Mouse (Mus musculus) neural tube, embryonic 12.5 days (tissue): Measurements from ENCODE around the gene Ccdc113. TPM values are rescaled to one million over a fixed set of nuclear protein-coding genes. Genes with fewer than 3 reads are reported as not detected.

Experiments used
- ATAC-seq: fragments of 200-750 bp; cut with Nextera tagmentation; 2 replicates; pipeline ENCODE4 v1.8.0; 2017; ENCODE audit warnings: low read depth, mild to moderate bottlenecking, moderate TSS enrichment, moderate library complexity; ENCODE audit not compliant: low FRiP score
- H3K27ac ChIP-seq: fragments of 300-500 bp; sonication (generic); 2 replicates; pipeline ENCODE4 v1.5.1; 2016
- H3K27me3 ChIP-seq: fragments of 300-500 bp; sonication (generic); replicated peaks from 2 replicates; pipeline ENCODE4 v1.6.1; 2016; ENCODE audit warnings: mild to moderate bottlenecking
- H3K36me3 ChIP-seq: fragments of 300-500 bp; sonication (generic); 2 replicates; pipeline ENCODE4 v1.6.1; 2016; ENCODE audit warnings: mild to moderate bottlenecking
- H3K4me1 ChIP-seq: fragments of 300-500 bp; sonication (generic); 2 replicates; pipeline ENCODE4 v1.6.1; 2016
- H3K4me2 ChIP-seq: fragments of 300-500 bp; sonication (generic); replicated peaks from 2 replicates; pipeline ENCODE4 v1.6.1; 2016; ENCODE audit warnings: mild to moderate bottlenecking
- H3K4me3 ChIP-seq: fragments of 300-500 bp; sonication (generic); 2 replicates; pipeline ENCODE4 v1.5.1; 2016
- H3K9ac ChIP-seq: fragments of 300-500 bp; sonication (generic); 2 replicates; pipeline ENCODE4 v1.6.1; 2016; ENCODE audit warnings: mild to moderate bottlenecking
- H3K9me3 ChIP-seq: fragments of 300-500 bp; sonication (generic); 2 replicates; pipeline ENCODE4 v1.6.1; 2016; ENCODE audit warnings: mild to moderate bottlenecking
- WGBS: fragments of 180-500 bp; shearing (Covaris S2); methylation state at CpG from one replicate; pipeline ENCODE4 v1.1.7; 2016; 5-methylcytosine and 5-hydroxymethylcytosine counted together
- polyA plus RNA-seq: library from polyadenylated mRNA; unstranded; fragments of >200 nt; fragmentation: Nextera tagmentation; extraction: Ambion mirVana; gene quantifications from 2 replicates; pipeline ENCODE4 v1.2.1, GENCODE M21; 2016

Gene Ccdc113
- polyA plus RNA-seq, 1 experiment from 2014 or later: 0.20 TPM

DNA sequence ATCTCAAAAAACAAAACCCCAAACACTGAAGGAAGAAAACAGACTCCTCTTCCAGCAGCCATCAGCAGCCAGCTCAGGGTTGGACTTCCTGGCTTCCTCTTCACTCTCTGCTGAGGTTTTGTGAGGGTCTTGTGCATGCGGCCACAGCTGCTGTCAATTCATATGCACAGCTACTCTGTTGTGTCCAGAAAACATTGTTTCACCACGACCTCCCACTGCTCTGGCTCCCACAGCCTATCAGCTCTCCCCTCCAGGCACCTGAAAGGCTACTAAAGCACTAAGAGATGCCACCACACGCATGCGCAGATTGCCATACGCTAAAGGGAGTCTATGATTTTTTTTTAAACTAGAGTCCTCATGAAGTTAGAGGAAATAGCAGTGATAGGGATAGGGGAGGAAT, 29.1 kb upstream of the Ccdc113 start:
- H3K36me3 ChIP-seq: no peaks in the 10 kb centered on the region
- ATAC-seq: no peak
- WGBS: 67% methylated on average over 5 of the region's 5 CpGs
- H3K27me3 ChIP-seq: no peaks in the 10 kb centered on the region
- H3K4me1 ChIP-seq: no peaks in the 10 kb centered on the region
- H3K4me2 ChIP-seq: no peak overlapping the region
- no peak overlapping the region for H3K4me3 ChIP-seq
- H3K9me3 ChIP-seq: no peaks in the 10 kb centered on the region
- H3K9ac ChIP-seq: no peak overlapping the region
- H3K27ac ChIP-seq: no peak overlapping the region

DNA sequence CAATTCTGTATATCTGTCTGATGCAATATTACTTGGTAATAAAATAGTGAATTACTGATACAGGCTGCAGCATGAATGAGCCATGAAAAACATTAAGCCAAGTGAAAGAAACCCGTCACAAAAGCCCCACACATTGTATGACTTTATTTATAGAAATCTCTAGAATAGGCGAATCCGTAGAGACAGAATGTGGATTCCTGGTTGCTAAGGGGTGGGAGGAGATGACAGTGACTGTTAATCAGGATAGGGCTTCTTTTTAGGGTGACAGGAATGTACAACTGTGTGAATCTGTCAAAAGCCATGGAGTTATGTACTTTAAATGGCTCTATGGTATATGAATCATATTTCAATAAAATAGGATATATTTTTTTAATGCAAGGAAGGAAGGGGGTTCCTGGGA, 28.3 kb upstream of the Ccdc113 start:
- Histone ChIP-seq H3K9ac (no peak overlapping the region), H3K4me2 (no peak overlapping the region), H3K36me3 (no peaks in the 10 kb centered on the region), H3K27me3 (no peaks in the 10 kb centered on the region), H3K9me3 (no peaks in the 10 kb centered on the region), H3K27ac (no peak overlapping the region), H3K4me3 (no peak overlapping the region), H3K4me1 (no peaks in the 10 kb centered on the region)
- ATAC-seq: no peak
- WGBS: 74% methylated on average over 3 of the region's 3 CpGs

- 72% methylated on average over 5 of the region's 5 CpGs for WGBS
- Histone ChIP-seq H3K9me3 (no peaks in the 10 kb centered on the region), H3K27ac (no peak overlapping the region), H3K27me3 (no peaks in the 10 kb centered on the region), H3K4me2 (no peak overlapping the region), H3K9ac (no peak overlapping the region), H3K4me1 (no peaks in the 10 kb centered on the region), H3K36me3 (no peaks in the 10 kb centered on the region), H3K4me3 (no peak overlapping the region)
- ATAC-seq: no peak
Observed at GRCm38 (mm10) chr8:95506245-95506644, 27.6 kb upstream of the Ccdc113 start.

- Histone ChIP-seq H3K9me3 (no peaks in the 10 kb centered on the region), H3K27me3 (no peaks in the 10 kb centered on the region), H3K4me2 (no peak overlapping the region), H3K4me1 (no peaks in the 10 kb centered on the region), H3K36me3 (no peaks in the 10 kb centered on the region), H3K9ac (no peak overlapping the region), H3K27ac (no peak overlapping the region), H3K4me3 (no peak overlapping the region)
- WGBS: 57% methylated on average over 4 of the region's 4 CpGs
- no peak for ATAC-seq
Observed at GRCm38 (mm10) chr8:95512257-95512656, 21.6 kb upstream of the Ccdc113 start.

- Histone ChIP-seq H3K36me3 (no peaks in the 10 kb centered on the region), H3K4me2 (no peak overlapping the region), H3K27me3 (no peaks in the 10 kb centered on the region), H3K9me3 (no peaks in the 10 kb centered on the region), H3K4me1 (no peaks in the 10 kb centered on the region), H3K9ac (no peak overlapping the region), H3K4me3 (no peak overlapping the region), H3K27ac (no peak overlapping the region)
- 78% methylated on average over 4 of the region's 4 CpGs for WGBS
- no peak for ATAC-seq
Observed at GRCm38 (mm10) chr8:95513219-95513618, 20.7 kb upstream of the Ccdc113 start.

GRCm38 (mm10) chr8:95516928-95517327, 17.0 kb upstream of the Ccdc113 start:
- Histone ChIP-seq H3K27me3 (no peaks in the 10 kb centered on the region), H3K36me3 (no peaks in the 10 kb centered on the region), H3K4me3 (no peak overlapping the region), H3K9me3 (no peaks in the 10 kb centered on the region), H3K9ac (no peak overlapping the region), H3K27ac (no peak overlapping the region), H3K4me2 (no peak overlapping the region), H3K4me1 (no peaks in the 10 kb centered on the region)
- 92% methylated on average over 6 of the region's 6 CpGs for WGBS
- ATAC-seq: no peak

- ATAC-seq: no peak
- Histone ChIP-seq H3K9me3 (no peaks in the 10 kb centered on the region), H3K9ac (no peak overlapping the region), H3K4me3 (no peak overlapping the region), H3K27ac (no peak overlapping the region), H3K36me3 (no peaks in the 10 kb centered on the region), H3K4me1 (no peaks in the 10 kb centered on the region), H3K27me3 (no peaks in the 10 kb centered on the region), H3K4me2 (no peak overlapping the region)
- WGBS: 91% methylated on average over 4 of the region's 4 CpGs
Observed at GRCm38 (mm10) chr8:95523991-95524390, 9.9 kb upstream of the Ccdc113 start.

- Histone ChIP-seq H3K4me3 (no peak overlapping the region), H3K9ac (no peak overlapping the region), H3K4me2 (no peak overlapping the region), H3K9me3 (no peaks in the 10 kb centered on the region), H3K27ac (no peak overlapping the region), H3K27me3 (no peaks in the 10 kb centered on the region), H3K36me3 (no peaks in the 10 kb centered on the region), H3K4me1 (no peaks in the 10 kb centered on the region)
- no peak for ATAC-seq
- 82% methylated on average over 10 of the region's 10 CpGs for WGBS
Observed at GRCm38 (mm10) chr8:95528194-95528593, 5.7 kb upstream of the Ccdc113 start.

DNA sequence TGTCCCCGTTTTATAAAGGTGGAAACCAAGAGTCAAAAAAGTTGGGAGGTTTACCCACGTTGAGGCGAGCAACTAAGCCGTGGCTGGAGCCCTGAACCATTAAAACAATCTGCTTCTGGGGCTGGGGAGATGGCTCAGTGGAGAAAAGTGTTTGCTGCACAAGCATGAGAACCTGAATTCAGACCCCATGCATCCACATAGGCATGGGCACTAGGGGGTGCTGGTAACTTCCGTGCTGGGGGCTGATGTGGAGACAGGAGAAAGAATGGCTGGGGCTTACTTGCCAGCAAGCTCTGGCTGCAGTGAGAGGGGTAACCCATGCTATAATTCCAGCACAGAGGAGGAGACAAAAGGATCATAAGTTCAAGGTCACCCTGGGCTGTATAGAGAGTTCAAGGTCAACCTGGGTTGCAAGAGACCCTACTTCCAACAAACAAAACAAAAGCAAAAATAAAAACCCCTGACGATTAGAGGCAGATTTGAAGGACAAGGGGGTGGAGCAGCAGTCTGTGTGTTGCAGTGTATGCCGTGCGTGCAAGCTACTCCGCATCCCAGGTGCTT, 5.1 kb upstream of the Ccdc113 start:
- H3K4me2 ChIP-seq: no peak overlapping the region
- H3K36me3 ChIP-seq: no peaks in the 10 kb centered on the region
- no peaks in the 10 kb centered on the region for H3K9me3 ChIP-seq
- no peak overlapping the region for H3K4me3 ChIP-seq
- no peak for ATAC-seq
- no peak overlapping the region for H3K27ac ChIP-seq
- no peak overlapping the region for H3K9ac ChIP-seq
- H3K27me3 ChIP-seq: no peaks in the 10 kb centered on the region
- 0 out of 2 replicates have a peak, but pooled peaks cover under 1% of the 10 kb centered on the region for H3K4me1 ChIP-seq
- WGBS: 70% methylated on average over 9 of the region's 9 CpGs

DNA sequence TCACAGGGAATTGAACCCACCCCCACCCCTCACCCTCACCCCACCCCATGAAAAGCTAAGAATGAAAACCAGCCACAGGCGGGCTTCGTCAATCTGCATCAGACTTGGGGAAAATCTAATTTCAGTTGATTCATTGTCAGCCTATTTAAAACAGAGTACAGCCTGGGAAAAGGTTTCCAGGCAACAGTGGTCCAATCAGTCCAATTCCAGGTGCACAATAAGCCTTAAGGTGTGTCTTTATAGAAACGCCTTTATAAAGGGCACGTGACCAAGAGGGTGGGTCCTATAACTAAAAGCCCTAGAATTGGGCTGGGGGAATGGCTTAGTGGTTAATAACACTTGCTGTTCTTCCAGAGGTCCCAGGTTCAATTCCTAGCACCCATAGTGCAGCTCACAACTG, 1.7 kb upstream of the Ccdc113 start:
- Histone ChIP-seq H3K27me3 (no peaks in the 10 kb centered on the region), H3K9ac (no peak overlapping the region), H3K4me2 (no peak overlapping the region), H3K36me3 (no peaks in the 10 kb centered on the region), H3K27ac (no peak overlapping the region), H3K9me3 (no peaks in the 10 kb centered on the region), H3K4me3 (no peak overlapping the region), H3K4me1 (0 out of 2 replicates have a peak, but pooled peaks cover 4% of the 10 kb centered on the region)
- WGBS: 73% methylated on average over 4 of the region's 4 CpGs
- no peak for ATAC-seq

- 84% methylated on average over 5 of the region's 5 CpGs for WGBS
- Histone ChIP-seq H3K27me3 (no peaks in the 10 kb centered on the region), H3K9me3 (no peaks in the 10 kb centered on the region), H3K27ac (no peak overlapping the region), H3K36me3 (no peaks in the 10 kb centered on the region), H3K9ac (no peak overlapping the region), H3K4me1 (no peaks in the 10 kb centered on the region), H3K4me3 (no peak overlapping the region), H3K4me2 (no peak overlapping the region)
- ATAC-seq: no peak
Observed at GRCm38 (mm10) chr8:95539487-95539886, 5.6 kb downstream of the Ccdc113 start.

GRCm38 (mm10) chr8:95542191-95542590, 8.3 kb downstream of the Ccdc113 start:
- Histone ChIP-seq H3K4me2 (no peak overlapping the region), H3K9me3 (no peaks in the 10 kb centered on the region), H3K9ac (no peak overlapping the region), H3K27ac (no peak overlapping the region), H3K27me3 (no peaks in the 10 kb centered on the region), H3K4me1 (peaks cover 8% of the 10 kb centered on the region; the same call in 1 of the 2 replicates), H3K4me3 (no peak overlapping the region), H3K36me3 (no peaks in the 10 kb centered on the region)
- WGBS: 88% methylated on average over 6 of the region's 6 CpGs
- ATAC-seq: no peak

- WGBS: 73% methylated on average over 3 of the region's 3 CpGs
- no peak for ATAC-seq
- no peaks in the 10 kb centered on the region for H3K9me3 ChIP-seq
Observed at GRCm38 (mm10) chr8:95543065-95543464, 9.2 kb downstream of the Ccdc113 start.

More at GRCm38 (mm10) chr8:95543065-95543464, 9.2 kb downstream of the Ccdc113 start:
- Histone ChIP-seq H3K4me2 (no peak overlapping the region), H3K27me3 (no peaks in the 10 kb centered on the region), H3K27ac (no peak overlapping the region), H3K4me3 (no peak overlapping the region), H3K9ac (no peak overlapping the region), H3K36me3 (no peaks in the 10 kb centered on the region), H3K4me1 (peaks cover 8% of the 10 kb centered on the region; the same call in 1 of the 2 replicates)
